Mouse (Mus musculus): Measurements from ENCODE around the gene Kcnk6.
"Not testable (repeated sequence)": the region's sequence is repeated elsewhere in the genome, so short reads cannot be mapped to it uniquely, and the experiment has no call there.

The Kcnk6 gene

GRCm38 (mm10) chr7:29202577-29202976, 29.7 kb downstream of the Kcnk6 start:
- no peak for DNase-seq (ENCODE audit: low read depth, low spot score)

- not testable (repeated sequence) for DNase-seq (ENCODE audit: low read depth, low spot score)
These were observed 38.1 kb downstream of the Kcnk6 start for GRCm38 (mm10) chr7:29194230-29194629.

- DNase-seq (ENCODE audit: low read depth, low spot score) = not testable (repeated sequence)
These were observed 51.0 kb downstream of the Kcnk6 start for GRCm38 (mm10) chr7:29181323-29181722.

GRCm38 (mm10) chr7:29180854-29181236, 51.5 kb downstream of the Kcnk6 start:
- no peak for DNase-seq (ENCODE audit: low read depth, low spot score)

- DNase-seq (ENCODE audit: low read depth, low spot score) = peak; percentile 98
These were observed 52.0 kb downstream of the Kcnk6 start, which contains the start of gene Psmd8 for GRCm38 (mm10) chr7:29180077-29180853. Gene Psmd8, minus strand, starts transcription at chr7:29180701.

- peak; percentile 62 for DNase-seq (ENCODE audit: low read depth, low spot score)
These were observed 53.0 kb downstream of the Kcnk6 start for GRCm38 (mm10) chr7:29179323-29179722.

GRCm38 (mm10) chr7:29178106-29178505, 54.2 kb downstream of the Kcnk6 start:
- DNase-seq (ENCODE audit: low read depth, low spot score) = peak; percentile 26

- DNase-seq (ENCODE audit: low read depth, low spot score) = no peak
These were observed 59.8 kb downstream of the Kcnk6 start for GRCm38 (mm10) chr7:29172390-29173016.

All from 3T3-L1 (cell line).